Mouse (Mus musculus) left cerebral cortex, adult 2 months (tissue): ENCODE measurements around the gene 1700016K19Rik. TPM values are rescaled to one million over a fixed set of nuclear protein-coding genes. Genes with fewer than 3 reads are reported as not detected.

Experiments
- DNase-seq, 2 experiments: peaks; one replicate each; pipeline ENCODE4 v3.0.0; 2021 to 2022; ENCODE audit warnings: low spot score in 2 of 2, mixed read lengths in 1 of 2; ENCODE audit errors: extremely low spot score in 1 of 2
- H3K27ac ChIP-seq: fragments of 200-600 bp; 2 replicates; pipeline ENCODE4 v1.8.1; 2022
- H3K4me3 ChIP-seq: fragments of 200-600 bp; 2 replicates; pipeline ENCODE4 v1.8.1; 2022
- CTCF ChIP-seq: fragments of 200-600 bp; IDR thresholded peaks from 2 replicates; pipeline ENCODE4 v1.8.1; 2022; ENCODE audit warnings: antibody characterized with exemption, mild to moderate bottlenecking, moderate library complexity
- intact Hi-C: fragments of 180-260 bp; cut with DNase I; formaldehyde crosslinking; loops from one replicate; pipeline ENCODE4 v1.15.1; 2025
- total RNA-seq, 2 experiments: library from RNA; stranded (reverse); gene quantifications; 2 replicates each; pipeline ENCODE4 v1.2.3; 2021

The 1700016K19Rik gene
- total RNA-seq, 2 experiments from 2014 or later: 2.7 to 3.9 TPM

DNA sequence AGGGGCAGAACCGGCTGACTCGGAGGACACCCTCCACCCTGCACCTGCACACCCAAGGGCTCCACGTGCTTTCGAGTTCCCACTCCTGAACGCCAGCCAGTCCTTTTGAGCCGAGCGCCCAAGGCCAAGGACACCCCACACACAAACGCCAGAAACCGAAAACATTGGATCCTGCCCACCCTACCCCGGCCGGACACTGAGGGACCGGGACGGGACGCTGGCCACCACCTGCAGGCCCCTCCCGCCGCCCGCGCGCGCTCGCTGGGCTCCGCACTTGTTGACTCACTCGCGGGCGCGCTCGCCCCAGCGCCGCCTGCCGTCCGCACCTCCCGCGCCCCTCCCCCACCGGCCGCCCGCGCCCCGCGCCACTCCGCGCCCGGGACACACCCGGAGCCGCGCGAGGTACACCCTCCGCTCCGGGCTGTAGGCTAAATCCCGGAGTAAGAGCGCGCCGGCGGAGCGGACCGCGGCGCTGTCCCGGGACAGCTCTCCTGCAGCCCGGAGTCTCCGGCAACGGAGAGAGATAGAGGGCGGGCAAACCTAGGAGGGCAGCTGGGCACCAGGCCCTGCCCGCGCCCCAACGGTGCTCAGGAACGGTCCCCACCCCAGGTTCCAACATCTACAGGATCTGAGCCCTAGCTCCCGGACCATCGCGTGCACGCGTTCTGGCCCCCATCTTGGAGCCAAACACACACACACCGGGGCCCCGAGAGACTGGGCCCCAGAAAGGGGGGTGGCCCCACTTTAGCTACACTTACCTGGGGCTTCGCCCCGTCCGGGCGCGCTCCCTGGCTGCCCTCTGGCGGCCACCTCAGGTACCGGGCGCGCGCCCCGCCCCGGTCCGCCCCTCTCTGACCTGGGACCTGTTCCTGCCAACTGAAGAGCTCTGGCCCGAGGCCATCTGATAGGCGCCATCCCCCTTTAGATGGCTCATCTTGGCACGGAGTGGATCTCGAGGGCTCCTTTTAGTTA, 33.0 kb upstream of the 1700016K19Rik start:
- Histone ChIP-seq H3K27ac (peak overlapping the region; percentile 41), H3K4me3 (peak overlapping the region; percentile 51)
- TF ChIP-seq CTCF: peak; percentile 81
- intact Hi-C loops: loop anchor here (2.0 kb wide), 2 partner anchors 52 to 184 kb away; no protein-coding TSS in a partner anchor
- DNase-seq: peak; percentile 70 to 73

GRCm38 (mm10) chr11:75968761-75969160, 31.0 kb upstream of the 1700016K19Rik start:
- Histone ChIP-seq H3K4me3 (no peak overlapping the region), H3K27ac (no peak overlapping the region)
- no peak for TF ChIP-seq CTCF
- intact Hi-C loops: no loop called here
- no peak for DNase-seq

DNA sequence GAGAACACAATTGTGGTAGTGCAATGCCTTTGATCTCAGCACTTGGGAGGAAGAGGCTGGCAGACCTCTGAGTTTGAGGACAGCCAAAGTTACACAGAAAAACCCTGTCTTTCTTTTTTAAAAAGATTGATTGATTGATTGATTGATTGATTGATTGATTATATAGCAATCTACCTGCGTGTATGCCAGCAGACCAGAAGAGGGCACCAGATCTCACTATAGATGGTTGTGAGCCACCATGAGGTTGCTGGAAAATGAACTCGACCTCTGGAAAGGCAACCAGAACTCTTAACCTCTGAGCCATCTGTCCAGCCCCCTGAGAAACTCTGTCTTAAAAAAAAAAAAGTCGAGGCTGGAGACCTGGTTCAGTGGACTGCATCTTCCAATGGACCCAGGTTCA, 29.1 kb upstream of the 1700016K19Rik start:
- DNase-seq: no peak
- intact Hi-C loops: no loop called here
- Histone ChIP-seq H3K27ac (no peak overlapping the region), H3K4me3 (no peak overlapping the region)
- peak; percentile 19 for TF ChIP-seq CTCF

DNA sequence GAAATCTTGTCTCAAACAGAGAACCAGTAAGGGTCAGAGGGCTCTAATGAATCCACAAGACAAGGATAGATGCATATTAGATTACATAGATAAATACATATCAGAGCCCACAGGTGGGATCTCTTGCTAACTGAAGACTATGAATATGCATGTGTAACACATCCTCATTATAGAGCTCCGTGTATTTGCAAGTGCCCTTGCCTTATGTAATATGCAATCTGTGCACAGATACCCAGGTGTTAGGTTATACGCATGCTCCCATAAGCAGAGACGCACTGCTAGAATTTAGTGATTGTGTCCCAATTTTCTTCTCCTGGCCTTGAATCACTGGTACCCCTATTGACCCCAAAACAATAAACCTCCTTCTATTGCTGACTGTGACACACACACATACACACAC, 27.5 kb upstream of the 1700016K19Rik start:
- no peak for TF ChIP-seq CTCF
- intact Hi-C loops: no loop called here
- DNase-seq: no peak
- no peak overlapping the region for H3K4me3 ChIP-seq
- no peak overlapping the region for H3K27ac ChIP-seq

- intact Hi-C loops: no loop called here
- TF ChIP-seq CTCF: no peak
- no peak for DNase-seq
- H3K4me3 ChIP-seq: no peak overlapping the region
- H3K27ac ChIP-seq: no peak overlapping the region
Measured at GRCm38 (mm10) chr11:75972916-75973567, 26.7 kb upstream of the 1700016K19Rik start.

DNA sequence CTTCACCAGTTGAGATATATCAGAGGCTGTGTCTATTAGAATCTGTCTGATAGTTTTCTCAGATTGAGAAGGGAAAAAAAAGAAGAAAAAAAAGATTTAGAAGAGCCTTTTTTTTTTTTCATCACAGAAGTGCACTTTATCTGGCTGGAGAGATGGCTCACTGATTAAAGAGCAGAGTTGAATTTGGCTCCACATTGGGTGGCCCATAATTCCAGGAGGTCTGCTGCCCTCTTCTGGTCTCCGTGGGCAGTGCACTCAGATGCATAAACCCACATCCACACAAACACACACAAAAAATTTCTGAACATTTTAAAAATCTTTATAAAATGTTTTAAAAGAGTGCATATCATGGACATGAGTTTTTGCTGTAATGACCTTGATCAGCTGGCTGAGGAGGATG, 25.7 kb upstream of the 1700016K19Rik start:
- intact Hi-C loops: no loop called here
- Histone ChIP-seq H3K4me3 (no peak overlapping the region), H3K27ac (no peak overlapping the region)
- no peak for DNase-seq
- TF ChIP-seq CTCF: peak; percentile 41

- no peak for DNase-seq
- no peak overlapping the region for H3K27ac ChIP-seq
- TF ChIP-seq CTCF: no peak
- H3K4me3 ChIP-seq: no peak overlapping the region
- intact Hi-C loops: no loop called here
Measured at GRCm38 (mm10) chr11:75976748-75977147, 23.0 kb upstream of the 1700016K19Rik start.

- Histone ChIP-seq H3K4me3 (no peak overlapping the region), H3K27ac (no peak overlapping the region)
- no peak for TF ChIP-seq CTCF
- DNase-seq: no peak
- intact Hi-C loops: no loop called here
Measured at GRCm38 (mm10) chr11:75978051-75978450, 21.7 kb upstream of the 1700016K19Rik start.

DNA sequence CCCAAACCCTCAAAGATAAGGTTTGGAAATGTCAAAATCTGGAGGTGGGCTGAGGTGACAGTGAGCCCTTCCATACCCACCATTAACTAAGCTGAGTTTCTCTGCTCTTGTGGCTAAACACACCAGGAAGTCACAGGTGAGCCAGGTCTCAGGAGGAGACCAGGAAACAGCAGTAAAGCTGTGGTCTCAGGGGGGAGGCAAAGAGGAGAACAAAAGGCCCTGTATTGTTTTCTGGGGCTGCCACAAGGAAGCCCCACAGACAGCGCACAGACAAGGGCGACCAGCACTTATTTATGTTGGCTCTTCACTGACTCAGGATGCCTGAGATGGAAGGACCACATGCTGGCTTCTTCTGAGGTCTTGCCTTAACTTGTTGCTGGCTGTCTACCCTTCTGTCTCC, 19.3 kb upstream of the 1700016K19Rik start:
- TF ChIP-seq CTCF: no peak
- H3K4me3 ChIP-seq: no peak overlapping the region
- intact Hi-C loops: no loop called here
- no peak overlapping the region for H3K27ac ChIP-seq
- no peak for DNase-seq

DNA sequence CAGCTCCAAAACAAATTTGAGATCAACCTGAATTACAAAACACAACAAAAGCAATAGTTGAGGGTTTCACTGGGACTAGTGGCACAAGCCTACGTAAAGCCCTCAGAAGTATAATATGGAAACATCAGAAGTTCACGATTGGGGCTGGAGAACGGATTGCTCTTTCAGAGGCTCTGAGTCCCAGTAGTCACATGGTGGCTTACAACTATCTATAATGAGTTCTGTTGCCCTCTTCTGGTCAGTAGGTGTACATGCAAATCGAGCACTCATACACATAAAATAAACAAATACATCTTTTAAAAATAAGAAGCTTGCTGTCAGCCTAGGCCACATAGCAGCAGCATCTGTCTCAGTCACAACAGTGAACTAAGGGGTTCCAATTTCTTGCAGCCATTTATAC, 16.5 kb upstream of the 1700016K19Rik start:
- no peak for DNase-seq
- Histone ChIP-seq H3K4me3 (no peak overlapping the region), H3K27ac (no peak overlapping the region)
- peak; percentile 22 for TF ChIP-seq CTCF
- intact Hi-C loops: no loop called here

GRCm38 (mm10) chr11:75984581-75984980, 15.1 kb upstream of the 1700016K19Rik start:
- H3K4me3 ChIP-seq: no peak overlapping the region
- no peak for DNase-seq
- intact Hi-C loops: no loop called here
- TF ChIP-seq CTCF: no peak
- no peak overlapping the region for H3K27ac ChIP-seq

DNA sequence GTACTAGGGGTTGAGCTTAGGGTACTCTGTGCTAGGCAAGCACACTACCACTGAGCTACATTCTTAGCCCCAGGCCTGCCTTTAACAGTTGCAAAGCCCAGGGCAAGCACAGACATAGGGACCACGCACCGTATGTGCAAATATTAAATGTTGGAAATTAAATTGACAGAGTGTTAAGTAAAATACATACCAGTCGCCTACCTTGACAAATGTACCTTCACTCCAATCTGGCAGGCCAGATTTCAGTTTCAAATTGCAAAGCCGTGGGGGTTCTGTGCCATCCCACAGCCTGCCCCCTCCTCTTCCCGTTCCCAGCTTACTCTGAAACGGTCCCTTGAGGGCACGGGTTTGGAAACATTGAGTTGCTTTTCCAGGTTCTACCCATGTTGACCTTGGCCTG, 13.8 kb upstream of the 1700016K19Rik start:
- DNase-seq: no peak
- Histone ChIP-seq H3K4me3 (no peak overlapping the region), H3K27ac (no peak overlapping the region)
- intact Hi-C loops: no loop called here
- no peak for TF ChIP-seq CTCF
